Mouse (Mus musculus): ENCODE data around the gene Gda.

DNA sequence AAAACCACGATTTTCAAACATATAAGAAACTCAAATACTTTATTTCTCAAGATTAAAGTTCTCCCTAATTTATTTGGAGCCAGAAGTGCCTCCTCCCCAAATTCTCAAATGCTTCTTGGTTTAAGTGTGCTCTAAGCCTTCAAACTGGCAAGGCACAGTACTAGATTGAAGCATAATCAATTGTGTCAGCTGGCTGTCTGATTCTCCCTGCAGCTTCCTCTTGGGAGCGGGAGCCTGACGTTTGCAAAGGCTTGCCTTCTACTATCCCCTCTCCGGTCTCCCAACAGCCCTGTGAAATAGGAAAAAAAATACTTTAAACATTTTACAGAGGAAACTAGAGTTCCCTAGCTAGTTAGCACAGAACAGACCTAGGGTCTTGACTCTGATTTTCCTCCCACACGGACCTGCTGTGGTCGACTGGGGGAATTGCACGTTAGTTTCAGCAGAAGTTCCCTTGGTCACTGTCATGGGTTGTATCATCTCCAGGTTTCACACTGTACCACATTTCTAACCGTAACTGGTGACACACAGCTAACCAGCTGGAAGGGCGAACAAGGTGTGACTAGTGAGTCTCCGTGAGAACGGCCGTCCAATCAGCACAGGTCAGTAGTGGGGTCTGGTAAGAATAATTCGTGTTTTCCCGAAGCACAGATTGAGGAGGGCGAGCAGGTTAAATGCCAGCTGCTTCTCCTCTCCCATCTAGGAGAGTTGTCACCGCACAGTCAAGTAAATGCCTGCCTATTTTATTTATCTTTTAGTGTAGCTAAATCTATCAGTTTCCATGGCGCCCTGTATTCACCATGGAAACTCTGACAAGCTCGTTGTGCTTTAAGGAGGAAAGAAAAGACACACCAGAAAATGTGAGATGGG is 6.2 kb upstream of the Gda start:
- no peak for TF ChIP-seq CHD2 (IDR thresholded peaks at IDR 0.05; ENCODE audit: low read depth, low read length)
- TF ChIP-seq HCFC1 (IDR thresholded peaks at IDR 0.05; ENCODE audit: borderline replicate concordance, insufficient read depth, low read length): no peak
- no peak for TF ChIP-seq ZNF384 (IDR thresholded peaks at IDR 0.05; ENCODE audit: low read depth, low read length)
- no peak for TF ChIP-seq MAFK (IDR thresholded peaks at IDR 0.05; ENCODE audit: insufficient read depth, low read depth, low read length)
- TF ChIP-seq ZC3H11A (IDR thresholded peaks at IDR 0.05; ENCODE audit: borderline replicate concordance, low read depth, low read length): no peak

Data from ES-E14 (cell line).